Mouse (Mus musculus) cerebellum, adult 2 months (tissue): ENCODE measurements at regions not wholly inside any gene's neighbourhood (a gene's known extent, or its start where the extent isn't known, plus 50 kb on each side); places are given as distances from the start of the nearest gene placed in this dataset.
A peak's percentile ranks its signal among the peaks of the same experiment; 100 is the strongest.

Experiments used
- DNase-seq, 2 experiments: peaks; one replicate each; pipeline ENCODE4 v3.0.0; 2021
- H3K27ac ChIP-seq: fragments of 200-500 bp; 2 replicates; pipeline ENCODE4 v1.5.1; 2012; ENCODE audit warnings: low read length, control low read depth, inconsistent platforms; ENCODE audit not compliant: insufficient read depth
- H3K27me3 ChIP-seq: fragments of 200-500 bp; 2 replicates; pipeline ENCODE4 v1.6.1; 2012; ENCODE audit warnings: inconsistent platforms, mild to moderate bottlenecking, low read length, moderate library complexity; ENCODE audit not compliant: control insufficient read depth, insufficient read depth
- H3K4me1 ChIP-seq: fragments of 200-500 bp; 2 replicates; pipeline ENCODE4 v1.6.1; 2011; ENCODE audit warnings: low read length; ENCODE audit not compliant: control insufficient read depth, insufficient read depth
- H3K4me3 ChIP-seq: fragments of 200-500 bp; replicated peaks from 2 replicates; pipeline ENCODE3; 2011; ENCODE audit warnings: mild to moderate bottlenecking, low read depth, low read length, control low read depth; ENCODE audit not compliant: insufficient read depth
- CTCF ChIP-seq: fragments of 200-500 bp; IDR thresholded peaks from 2 replicates; pipeline ENCODE4 v1.5.1; 2011; ENCODE audit warnings: low read depth, mild to moderate bottlenecking, control low read depth, low read length, moderate library complexity, borderline replicate concordance; ENCODE audit not compliant: insufficient read depth
- POLR2A ChIP-seq: fragments of 200-500 bp; IDR thresholded peaks from 2 replicates; pipeline ENCODE4 v1.6.1; 2011; ENCODE audit warnings: low read length, control low read depth, borderline replicate concordance; ENCODE audit not compliant: insufficient read depth
- WGBS: fragments of 180-500 bp; shearing (Covaris S2); methylation state at CpG from one replicate; pipeline ENCODE4 v1.1.7; 2018; 5-methylcytosine and 5-hydroxymethylcytosine counted together

GRCm38 (mm10) chr9:63862427-63862826 is 104.6 kb upstream of the Smad3 start:
- WGBS, result 29% methylated on average over 6 of the region's 6 CpGs
- Histone ChIP-seq H3K27me3 (no peaks in the 10 kb centered on the region), H3K27ac (no peak overlapping the region), H3K4me1 (no peaks in the 10 kb centered on the region), H3K4me3 (no peak overlapping the region)
- DNase-seq, result no peak
- no peak for TF ChIP-seq POLR2A
- no peak for TF ChIP-seq CTCF

DNA sequence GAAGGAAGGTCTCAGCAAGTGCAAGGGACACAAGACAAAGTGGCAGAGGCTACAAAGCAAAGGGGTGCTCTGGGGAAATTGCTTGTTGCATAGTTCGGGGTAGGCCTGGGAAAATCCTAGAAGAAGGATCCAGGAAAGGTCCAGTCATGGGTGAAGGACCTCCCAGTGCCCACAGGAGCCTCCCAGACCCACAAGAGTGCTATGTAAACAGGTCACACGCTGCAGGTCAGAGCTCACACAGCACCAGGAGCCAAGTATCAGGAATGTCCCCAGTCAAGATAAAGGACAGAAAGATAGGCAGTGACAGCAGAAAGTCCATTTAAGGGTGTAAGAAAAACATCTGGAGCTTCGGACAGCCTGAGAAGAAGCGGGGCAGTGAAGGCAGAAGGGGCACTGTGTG is 103.6 kb upstream of the Smad3 start:
- H3K4me1 ChIP-seq, result no peaks in the 10 kb centered on the region
- WGBS, result 83% methylated on average over 4 of the region's 4 CpGs
- H3K4me3 ChIP-seq, result no peak overlapping the region
- no peak overlapping the region for H3K27ac ChIP-seq
- no peak for DNase-seq
- TF ChIP-seq POLR2A (no peak), CTCF (no peak)
- no peaks in the 10 kb centered on the region for H3K27me3 ChIP-seq

DNA sequence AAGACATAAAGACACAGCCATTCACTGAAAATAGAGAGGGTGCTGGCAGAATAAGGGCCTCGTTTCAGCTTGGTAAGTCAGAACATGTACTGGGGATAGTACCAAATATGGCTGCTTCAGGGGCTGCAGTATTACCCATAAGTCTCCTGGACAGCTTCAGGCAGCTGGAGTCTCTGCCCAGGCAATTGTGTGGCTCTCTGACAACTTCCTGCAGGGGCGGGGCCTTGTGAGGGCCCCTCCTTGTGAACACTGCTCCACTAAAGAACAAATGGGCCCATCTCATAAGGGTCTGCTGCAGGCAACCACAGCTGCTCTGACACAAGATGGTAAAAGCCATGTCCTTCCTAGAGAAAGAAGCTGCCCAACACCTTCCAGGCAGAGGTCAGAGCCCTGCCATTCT is 102.4 kb upstream of the Smad3 start:
- WGBS, result 77% methylated on average over 2 of the region's 2 CpGs
- Histone ChIP-seq H3K27ac (no peak overlapping the region), H3K4me1 (no peaks in the 10 kb centered on the region), H3K27me3 (no peaks in the 10 kb centered on the region), H3K4me3 (no peak overlapping the region)
- TF ChIP-seq POLR2A (no peak), CTCF (no peak)
- DNase-seq, result no peak

- no peak for TF ChIP-seq POLR2A
- no peak for TF ChIP-seq CTCF
- Histone ChIP-seq H3K4me1 (no peaks in the 10 kb centered on the region), H3K27ac (no peak overlapping the region), H3K4me3 (no peak overlapping the region), H3K27me3 (no peaks in the 10 kb centered on the region)
- 25% methylated on average over 9 of the region's 9 CpGs for WGBS
- DNase-seq, result no peak
Observed at GRCm38 (mm10) chr9:63856065-63856736, 98.4 kb upstream of the Smad3 start.

GRCm38 (mm10) chr9:63851809-63852208 is 94.0 kb upstream of the Smad3 start:
- TF ChIP-seq CTCF (no peak), POLR2A (no peak)
- Histone ChIP-seq H3K4me1 (no peaks in the 10 kb centered on the region), H3K27ac (no peak overlapping the region), H3K4me3 (no peak overlapping the region), H3K27me3 (no peaks in the 10 kb centered on the region)
- DNase-seq, result no peak
- 38% methylated on average over 12 of the region's 12 CpGs for WGBS

- no peak for DNase-seq
- whole genome bisulfite sequencing, result 32% methylated on average over 2 of the region's 2 CpGs
- no peak overlapping the region for H3K27ac ChIP-seq
- no peaks in the 10 kb centered on the region for H3K4me1 ChIP-seq
- no peaks in the 10 kb centered on the region for H3K27me3 ChIP-seq
- no peak for TF ChIP-seq CTCF
- no peak for TF ChIP-seq POLR2A
- no peak overlapping the region for H3K4me3 ChIP-seq
Observed at GRCm38 (mm10) chr9:63850316-63850693, 92.5 kb upstream of the Smad3 start.

GRCm38 (mm10) chr9:63849564-63850315 is 91.9 kb upstream of the Smad3 start:
- Histone ChIP-seq H3K4me1 (no peaks in the 10 kb centered on the region), H3K27ac (no peak overlapping the region), H3K4me3 (no peak overlapping the region), H3K27me3 (no peaks in the 10 kb centered on the region)
- TF ChIP-seq CTCF (peak; percentile 20; the same call in 1 of the 2 replicates), POLR2A (no peak)
- WGBS, result 77% methylated on average over 12 of the region's 12 CpGs
- DNase-seq, result no peak
